Mouse (Mus musculus) urinary bladder, postnatal 14 days (tissue): ENCODE data around the gene Adamts2.

ENCODE experiments used
- DNase-seq: peaks from one replicate; pipeline ENCODE4 v3.0.0; 2021; ENCODE audit warnings: low spot score

Adamts2 gene

GRCm38 (mm10) chr11:50848520-50849137 is 246.7 kb downstream of the Adamts2 start:
- DNase-seq = no peak

- DNase-seq = no peak
Measured at GRCm38 (mm10) chr11:50849310-50849709, 247.4 kb downstream of the Adamts2 start.

GRCm38 (mm10) chr11:50850177-50850735 is 248.4 kb downstream of the Adamts2 start, which contains the start of gene Grm6:
TSS of gene Grm6 (plus strand) at chr11:50850685.
- no peak for DNase-seq

GRCm38 (mm10) chr11:50850989-50851601 is 249.2 kb downstream of the Adamts2 start:
- no peak for DNase-seq
